Mouse (Mus musculus) myocyte (in vitro differentiated cells): ENCODE data around the gene Plekhh3. TPM values are rescaled to one million over a fixed set of nuclear protein-coding genes. Genes with fewer than 3 reads are reported as not detected.

Experiments used
- H3K27me3 ChIP-seq: one replicate; pipeline ENCODE4 v1.6.1; 2011; ENCODE audit not compliant: control insufficient read depth, insufficient read depth, insufficient read length
- H3K36me3 ChIP-seq: one replicate; pipeline ENCODE4 v1.6.1; 2011; ENCODE audit not compliant: control insufficient read depth, insufficient read depth
- H3K4me2 ChIP-seq: one replicate; pipeline ENCODE4 v1.6.1; 2011; ENCODE audit warnings: low read depth, control low read depth
- H3K4me3 ChIP-seq: one replicate; pipeline ENCODE4 v1.5.1; 2011; ENCODE audit warnings: mild to moderate bottlenecking, control low read depth, moderate library complexity
- H3K79me2 ChIP-seq: one replicate; pipeline ENCODE4 v1.6.1; 2011; ENCODE audit not compliant: control insufficient read depth, insufficient read depth
- H3ac ChIP-seq: one replicate; pipeline ENCODE4 v1.6.1; 2011; ENCODE audit not compliant: control insufficient read depth, insufficient read length
- CEBPB ChIP-seq: IDR thresholded peaks from 2 replicates; pipeline ENCODE4 v1.6.1; 2011; ENCODE audit warnings: mild to moderate bottlenecking, moderate library complexity; ENCODE audit not compliant: poor library complexity, insufficient read depth, severe bottlenecking
- E2F4 ChIP-seq: IDR thresholded peaks from one replicate; pipeline ENCODE4 v1.6.1; 2011; ENCODE audit warnings: mild to moderate bottlenecking, control low read depth, moderate library complexity; ENCODE audit not compliant: insufficient read depth
- MAX ChIP-seq: IDR thresholded peaks from one replicate; pipeline ENCODE4 v1.6.1; 2011; ENCODE audit warnings: low read depth, mild to moderate bottlenecking, control low read depth
- MYOD1 ChIP-seq, 3 experiments: IDR thresholded peaks; one replicate each; pipeline ENCODE4 v1.6.1; 2011; ENCODE audit warnings: control low read depth in 2 of 3, low read depth in 2 of 3, mild to moderate bottlenecking in 2 of 3, moderate library complexity in 1 of 3; ENCODE audit not compliant: insufficient read length in 2 of 3, control insufficient read depth in 1 of 3
- MYOG ChIP-seq, 3 experiments: IDR thresholded peaks; one replicate each; pipeline ENCODE4 v1.6.1; 2011; ENCODE audit warnings: control low read depth in 2 of 3, low read depth in 2 of 3, mild to moderate bottlenecking in 2 of 3; ENCODE audit not compliant: insufficient read length in 2 of 3, control insufficient read depth in 1 of 3, insufficient read depth in 1 of 3
- POLR2A ChIP-seq: IDR thresholded peaks from one replicate; pipeline ENCODE4 v1.6.1; 2011; ENCODE audit warnings: low read depth, mild to moderate bottlenecking, control low read depth, moderate library complexity; ENCODE audit not compliant: insufficient read length
- POLR2AphosphoS2 ChIP-seq: IDR thresholded peaks from one replicate; pipeline ENCODE4 v1.6.1; 2011; ENCODE audit warnings: low read depth, control low read depth; ENCODE audit not compliant: insufficient read length
- REST ChIP-seq: IDR thresholded peaks from one replicate; pipeline ENCODE4 v1.6.1; 2011; ENCODE audit warnings: mild to moderate bottlenecking, control low read depth, moderate library complexity; ENCODE audit not compliant: insufficient read depth, insufficient read length
- SRF ChIP-seq: IDR thresholded peaks from one replicate; pipeline ENCODE4 v1.6.1; 2011; ENCODE audit warnings: low read depth; ENCODE audit not compliant: control insufficient read depth, insufficient read length
- TCF12 ChIP-seq: IDR thresholded peaks from one replicate; pipeline ENCODE4 v1.6.1; 2011; ENCODE audit warnings: mild to moderate bottlenecking, control low read depth; ENCODE audit not compliant: poor library complexity, insufficient read depth, severe bottlenecking
- TCF3 ChIP-seq: IDR thresholded peaks from one replicate; pipeline ENCODE4 v1.6.1; 2011; ENCODE audit warnings: low read depth, control low read depth; ENCODE audit not compliant: insufficient read length
- USF1 ChIP-seq: IDR thresholded peaks from one replicate; pipeline ENCODE4 v1.6.1; 2011; ENCODE audit warnings: low read depth, mild to moderate bottlenecking, control low read depth, moderate library complexity
- polyA plus RNA-seq: library from polyadenylated mRNA; unstranded; fragments of >200 nt; fragmentation: generic; extraction: Trizol; gene quantifications from one replicate; pipeline ENCODE4 v1.2.1, GENCODE M21; 2012; ENCODE audit warnings: missing spikeins

Gene Plekhh3
- polyA plus RNA-seq, result 53.6 TPM

DNA sequence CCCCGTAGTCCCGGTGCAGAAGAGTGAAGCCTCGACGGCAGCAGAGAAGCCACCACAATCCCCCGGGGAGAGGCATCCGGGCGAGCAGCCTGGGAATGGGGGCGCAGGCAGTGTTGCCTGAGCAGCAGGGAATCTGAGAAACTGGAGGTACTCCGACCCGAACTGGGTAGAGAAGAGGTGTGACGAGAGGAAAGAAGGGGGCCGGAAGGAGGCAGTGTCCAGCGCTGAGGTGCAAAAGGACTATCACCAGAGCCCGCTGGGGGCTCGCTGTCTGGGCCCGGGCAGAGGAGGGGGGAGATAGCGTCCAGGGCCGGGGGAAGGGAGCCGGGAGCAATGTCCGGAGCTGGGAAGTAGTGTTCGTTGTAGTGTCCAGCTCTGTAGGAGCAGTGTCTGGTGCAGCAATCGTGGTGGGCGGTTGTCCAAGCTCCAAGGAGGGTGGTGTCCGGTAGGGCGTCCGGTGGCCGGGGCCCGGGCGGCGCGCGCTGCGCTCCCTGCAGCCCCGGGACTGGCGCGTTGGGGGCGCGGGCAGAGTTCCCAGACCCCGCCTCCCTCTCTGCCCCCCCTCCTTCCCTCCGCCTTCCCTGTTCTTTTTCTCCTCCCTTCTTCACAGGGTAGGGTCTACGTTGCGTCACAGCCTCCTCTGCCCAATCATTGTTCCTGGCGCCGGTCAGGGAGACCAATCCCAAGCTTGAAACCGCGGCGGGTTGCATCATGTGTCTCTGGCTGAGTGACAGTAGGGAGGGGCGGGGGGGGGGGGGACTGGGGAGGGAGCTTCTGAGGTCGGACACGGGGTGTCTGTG lies at the start of gene Plekhh3:
Gene Plekhh3, minus strand, starts transcription at position 541 of the 800 bp plus-strand sequence.
- peak within 1 kb of the TSS; percentile 81 for H3ac ChIP-seq
- peaks cover 24% of the 10 kb centered on the region for H3K79me2 ChIP-seq
- TF ChIP-seq SRF (peak; percentile 46), USF1 (peak; percentile 71), E2F4 (peak; percentile 49), TCF3 (no peak), POLR2AphosphoS2 (peak; percentile 93), MYOG (IDR thresholded peaks at IDR 0.05; ENCODE audit: control insufficient read depth in 1 of 3, insufficient read depth in 1 of 3, insufficient read length in 2 of 3, low read depth in 2 of 3) (peak in 1 of 3 experiments; percentile 11), TCF12 (no peak), CEBPB (peak; percentile 80), POLR2A (peak; percentile 96)
- H3K4me2 ChIP-seq, result peak within 1 kb of the TSS; percentile 100
- no peaks in the 10 kb centered on the region for H3K27me3 ChIP-seq
- peaks cover 20% of the 10 kb centered on the region for H3K36me3 ChIP-seq
- peak within 1 kb of the TSS; percentile 99 for H3K4me3 ChIP-seq

DNA sequence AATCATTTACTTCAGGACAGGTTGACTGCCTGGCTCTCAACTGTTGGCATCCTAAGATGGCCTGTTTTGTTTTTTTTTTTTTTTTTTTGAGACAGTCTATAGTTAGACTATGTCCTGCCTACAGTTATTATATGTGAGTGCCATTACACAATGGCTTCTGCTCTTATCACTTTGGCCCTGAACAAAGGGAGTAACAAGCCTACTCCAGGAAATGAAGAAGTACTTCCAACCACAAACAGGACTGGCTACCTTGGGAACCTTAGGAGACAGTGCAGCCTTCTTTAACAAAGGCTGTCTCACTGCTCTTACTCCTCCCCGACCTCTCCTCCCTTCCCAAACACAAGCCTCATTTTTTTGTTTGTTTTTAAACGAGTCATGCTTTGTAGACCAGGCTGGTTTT lies 49.7 kb upstream of the Plekhh3 start:
- no peaks in the 10 kb centered on the region for H3K27me3 ChIP-seq
- no peak for TF ChIP-seq POLR2AphosphoS2
- no peak for TF ChIP-seq TCF3
- no peak for TF ChIP-seq CEBPB
- no peak for TF ChIP-seq TCF12
- TF ChIP-seq SRF, result no peak
- no peak overlapping the region for H3ac ChIP-seq
- H3K4me3 ChIP-seq, result no peak overlapping the region
- no peaks in the 10 kb centered on the region for H3K36me3 ChIP-seq
- H3K79me2 ChIP-seq, result peaks cover 12% of the 10 kb centered on the region
- peak overlapping the region; percentile 46 for H3K4me2 ChIP-seq

GRCm38 (mm10) chr11:101218436-101219055 lies 47.4 kb upstream of the Plekhh3 start:
- Histone ChIP-seq H3ac (no peak overlapping the region), H3K4me2 (no peak overlapping the region), H3K4me3 (no peak overlapping the region), H3K27me3 (no peaks in the 10 kb centered on the region), H3K79me2 (peaks cover 8% of the 10 kb centered on the region), H3K36me3 (peaks cover 8% of the 10 kb centered on the region)
- TF ChIP-seq CEBPB, result no peak
- TF ChIP-seq MYOG (IDR thresholded peaks at IDR 0.05; ENCODE audit: control insufficient read depth in 1 of 3, insufficient read depth in 1 of 3, insufficient read length in 2 of 3, low read depth in 2 of 3), result no peak
- TF ChIP-seq REST, result no peak
- TF ChIP-seq USF1, result no peak

DNA sequence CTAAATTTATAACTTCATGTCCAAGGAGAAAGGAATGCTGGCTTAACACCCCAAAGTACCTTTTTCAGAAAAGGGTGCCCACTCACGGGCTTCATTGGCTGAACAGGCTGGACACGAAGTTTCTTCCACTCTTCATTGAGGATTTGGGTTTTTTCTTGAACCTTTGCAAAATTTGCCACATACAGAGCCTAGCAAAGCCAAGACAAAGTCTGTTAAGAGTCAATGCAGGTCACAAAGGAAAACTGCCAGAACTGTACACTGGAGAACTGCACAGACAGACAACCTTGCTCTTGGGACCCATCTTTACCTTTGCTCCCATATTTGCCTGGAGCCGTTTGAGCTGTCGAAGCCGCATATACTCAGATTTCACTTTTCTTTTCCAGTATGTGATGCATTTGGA lies 45.8 kb upstream of the Plekhh3 start:
- no peak for TF ChIP-seq POLR2AphosphoS2
- no peak for TF ChIP-seq MAX
- no peak for TF ChIP-seq E2F4
- no peak for TF ChIP-seq POLR2A
- no peak for TF ChIP-seq CEBPB
- TF ChIP-seq TCF12, result no peak
- TF ChIP-seq TCF3, result no peak
- no peak for TF ChIP-seq SRF
- no peak for TF ChIP-seq USF1
- TF ChIP-seq MYOG (IDR thresholded peaks at IDR 0.05; ENCODE audit: control insufficient read depth in 1 of 3, insufficient read depth in 1 of 3, insufficient read length in 2 of 3, low read depth in 2 of 3), result no peak
- no peak for TF ChIP-seq REST
- TF ChIP-seq MYOD1 (IDR thresholded peaks at IDR 0.05; ENCODE audit: control insufficient read depth in 1 of 3, insufficient read length in 2 of 3, low read depth in 2 of 3), result no peak
- Histone ChIP-seq H3K27me3 (no peaks in the 10 kb centered on the region), H3K4me3 (no peak overlapping the region), H3K4me2 (no peak overlapping the region), H3K79me2 (no peaks in the 10 kb centered on the region), H3K36me3 (peaks cover 8% of the 10 kb centered on the region), H3ac (no peak overlapping the region)

DNA sequence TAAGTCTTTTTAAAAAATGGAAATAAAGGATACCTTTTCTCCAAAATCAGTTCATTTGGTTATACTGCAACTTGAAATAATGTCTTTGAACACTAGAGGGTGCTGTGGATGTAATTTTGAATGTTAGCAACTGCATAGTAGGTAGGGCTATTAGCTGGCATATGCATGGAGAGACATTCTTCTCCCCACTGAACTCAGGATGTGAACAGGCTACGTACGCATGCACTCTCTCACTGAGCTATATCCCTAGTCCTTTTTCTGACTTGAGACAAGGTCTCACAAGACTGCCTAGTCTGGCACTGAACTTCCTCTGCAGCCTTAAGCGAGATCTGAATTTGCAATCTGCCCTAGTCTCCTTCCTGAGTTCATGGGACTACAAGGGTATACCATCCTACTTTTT lies 40.8 kb upstream of the Plekhh3 start:
- Histone ChIP-seq H3ac (no peak overlapping the region), H3K27me3 (no peaks in the 10 kb centered on the region), H3K79me2 (no peaks in the 10 kb centered on the region), H3K4me3 (no peak overlapping the region), H3K36me3 (peaks cover 23% of the 10 kb centered on the region), H3K4me2 (no peak overlapping the region)
- TF ChIP-seq SRF, result no peak
- TF ChIP-seq TCF12, result no peak
- no peak for TF ChIP-seq POLR2A
- no peak for TF ChIP-seq CEBPB
- TF ChIP-seq POLR2AphosphoS2, result no peak
- no peak for TF ChIP-seq USF1
- no peak for TF ChIP-seq TCF3
- no peak for TF ChIP-seq E2F4
- TF ChIP-seq MAX, result no peak
- TF ChIP-seq MYOD1 (IDR thresholded peaks at IDR 0.05; ENCODE audit: control insufficient read depth in 1 of 3, insufficient read length in 2 of 3, low read depth in 2 of 3), result no peak
- no peak for TF ChIP-seq MYOG (IDR thresholded peaks at IDR 0.05; ENCODE audit: control insufficient read depth in 1 of 3, insufficient read depth in 1 of 3, insufficient read length in 2 of 3, low read depth in 2 of 3)
- TF ChIP-seq REST, result no peak
